Mouse (Mus musculus) ZHBTc4 (cell line): ENCODE results near the gene Mrps18c.
A peak's percentile ranks its signal among the peaks of the same experiment; 100 is the strongest.

Source experiments
- DNase-seq: peaks from one replicate; pipeline ENCODE4 v3.0.0-alpha.2; 2011; ENCODE audit warnings: low read depth, low spot score

The Mrps18c gene

DNA sequence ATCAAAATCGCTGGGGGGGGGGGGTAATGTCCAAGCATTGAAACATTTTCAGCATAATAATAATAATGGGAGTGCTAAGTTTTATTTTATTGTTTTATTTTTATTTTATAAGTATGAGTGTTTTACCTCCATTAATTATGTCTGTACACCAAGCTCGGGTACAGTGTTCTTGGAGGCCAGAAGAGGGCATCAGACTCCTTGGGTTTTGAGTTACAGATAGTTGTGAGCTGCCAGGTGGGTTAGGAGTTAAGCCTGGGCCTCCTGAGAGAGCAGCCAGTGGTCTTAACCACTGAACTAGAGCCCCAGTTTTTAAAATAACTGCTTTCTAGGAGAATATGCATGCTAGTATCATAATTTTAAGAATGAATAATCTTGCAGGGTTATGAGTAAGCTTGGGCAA, 27.5 kb downstream of the Mrps18c start:
- peak; percentile 65 for DNase-seq

- DNase-seq = no peak
Measured at GRCm38 (mm10) chr5:100826531-100826930, 28.1 kb downstream of the Mrps18c start.

- DNase-seq = no peak
Measured at GRCm38 (mm10) chr5:100828701-100829100, 30.3 kb downstream of the Mrps18c start.

- no peak for DNase-seq
Measured at GRCm38 (mm10) chr5:100832680-100833079, 34.3 kb downstream of the Mrps18c start.

- DNase-seq = peak; percentile 52
Measured at GRCm38 (mm10) chr5:100833841-100834240, 35.4 kb downstream of the Mrps18c start.

- DNase-seq = peak; percentile 84
Measured at GRCm38 (mm10) chr5:100835862-100836538, 37.6 kb downstream of the Mrps18c start.

- no peak for DNase-seq
Measured at GRCm38 (mm10) chr5:100837907-100838306, 39.5 kb downstream of the Mrps18c start.

GRCm38 (mm10) chr5:100844485-100844884, 46.1 kb downstream of the Mrps18c start:
- DNase-seq = no peak

DNA sequence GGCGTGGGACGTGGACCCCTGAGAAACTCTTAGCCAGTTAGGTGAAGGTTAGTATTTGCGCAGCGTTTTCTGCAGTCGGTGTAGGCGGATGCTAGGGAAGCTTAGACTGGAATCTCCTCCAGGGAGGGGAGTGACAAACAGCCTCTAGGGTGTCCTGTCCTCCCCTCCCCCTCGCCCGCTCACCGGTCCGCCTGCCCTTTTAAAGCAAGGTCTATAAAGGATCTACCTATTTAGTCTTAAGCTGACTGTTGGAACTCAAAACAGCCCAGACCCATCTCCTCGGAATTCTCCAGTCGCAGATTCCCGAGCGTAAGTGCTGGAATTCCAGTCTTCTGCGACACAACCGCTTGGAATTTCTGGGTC, 47.0 kb downstream of the Mrps18c start, which contains the start of gene Gpat3:
Gene Gpat3, plus strand, starts transcription at position 229 of the 363 bp plus-strand sequence.
- peak; percentile 69 for DNase-seq

GRCm38 (mm10) chr5:100845848-100846598, 47.6 kb downstream of the Mrps18c start:
- DNase-seq = peak; percentile 84

- DNase-seq = no peak
Measured at GRCm38 (mm10) chr5:100846599-100846920, 48.1 kb downstream of the Mrps18c start.

DNA sequence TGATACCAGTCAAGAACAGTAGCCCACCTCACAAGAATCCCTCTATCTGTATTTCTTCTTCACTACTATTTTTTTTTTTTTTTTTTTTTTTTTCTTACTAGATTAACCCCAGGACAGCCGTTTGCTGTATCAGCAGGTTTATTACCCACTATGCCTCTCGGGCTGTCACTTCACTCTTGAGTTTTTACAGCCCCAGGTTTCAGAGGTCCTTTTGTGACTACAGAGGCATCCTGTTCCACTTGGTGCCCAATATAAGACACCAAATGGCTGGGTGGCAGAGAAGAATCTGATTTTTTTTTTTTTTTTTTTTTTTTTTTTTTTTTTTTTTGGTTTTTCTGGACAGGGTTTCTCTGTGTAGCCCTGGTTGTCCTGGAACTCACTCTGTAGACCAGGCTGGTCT, 48.7 kb downstream of the Mrps18c start:
- no peak for DNase-seq

DNA sequence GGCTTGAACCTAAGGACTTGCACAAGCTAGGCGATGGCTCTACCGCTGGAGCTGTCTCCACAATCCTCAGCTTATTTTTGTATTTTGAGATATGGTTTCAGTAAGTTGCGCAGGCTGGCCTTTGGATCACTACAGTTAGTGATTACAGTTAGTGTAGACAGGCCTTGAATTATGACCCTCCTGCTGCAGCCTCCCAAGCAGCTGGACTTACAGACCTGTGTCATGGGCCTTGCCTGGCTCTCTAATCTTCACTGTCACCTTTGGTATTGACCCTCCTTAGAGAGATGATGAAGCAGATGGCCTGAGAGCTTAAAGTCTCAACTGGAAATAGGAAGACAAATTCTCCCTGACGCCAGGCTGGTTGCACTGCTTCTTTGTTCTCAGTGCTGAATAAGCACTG, 55.5 kb downstream of the Mrps18c start:
- DNase-seq = no peak
